Mouse (Mus musculus) brain, adult 2 months (tissue): ENCODE measurements at regions not wholly inside any gene's neighbourhood (a gene's known extent, or its start where the extent isn't known, plus 50 kb on each side); places are given as distances from the start of the nearest gene placed in this dataset.
"Not testable (repeated sequence)": the region's sequence is repeated elsewhere in the genome, so short reads cannot be mapped to it uniquely, and the experiment has no call there.

ENCODE experiments used
- DNase-seq: peaks from one replicate; pipeline ENCODE4 v3.0.0; 2011; ENCODE audit warnings: low read depth, low spot score

GRCm38 (mm10) chr14:81685691-81686090 lies 1701.8 kb downstream of the Olfm4 start:
- no peak for DNase-seq

GRCm38 (mm10) chr14:81692245-81692644 lies 1708.4 kb downstream of the Olfm4 start:
- DNase-seq, result not testable (repeated sequence)

GRCm38 (mm10) chr14:81716056-81716455 lies 1732.2 kb downstream of the Olfm4 start:
- DNase-seq, result peak; percentile 68
